Mouse (Mus musculus) left cerebral cortex, adult 2 months (tissue): ENCODE measurements around the gene Nfic. TPM values are rescaled to one million over a fixed set of nuclear protein-coding genes. Genes with fewer than 3 reads are reported as not detected.

ENCODE experiments used
- DNase-seq, 2 experiments: peaks; one replicate each; pipeline ENCODE4 v3.0.0; 2021 to 2022; ENCODE audit warnings: low spot score in 2 of 2, mixed read lengths in 1 of 2; ENCODE audit errors: extremely low spot score in 1 of 2
- H3K27ac ChIP-seq: fragments of 200-600 bp; 2 replicates; pipeline ENCODE4 v1.8.1; 2022
- H3K4me3 ChIP-seq: fragments of 200-600 bp; 2 replicates; pipeline ENCODE4 v1.8.1; 2022
- CTCF ChIP-seq: fragments of 200-600 bp; IDR thresholded peaks from 2 replicates; pipeline ENCODE4 v1.8.1; 2022; ENCODE audit warnings: antibody characterized with exemption, mild to moderate bottlenecking, moderate library complexity
- intact Hi-C: fragments of 180-260 bp; cut with DNase I; formaldehyde crosslinking; loops from one replicate; pipeline ENCODE4 v1.15.1; 2025
- total RNA-seq, 2 experiments: library from RNA; stranded (reverse); gene quantifications; 2 replicates each; pipeline ENCODE4 v1.2.3; 2021

The Nfic gene
- total RNA-seq, 2 experiments from 2014 or later, result 93.4 to 94.9 TPM

GRCm38 (mm10) chr10:81420191-81420767 lies 35.2 kb downstream of the Nfic start:
- Histone ChIP-seq H3K4me3 (no peak overlapping the region), H3K27ac (no peak overlapping the region)
- TF ChIP-seq CTCF, result no peak
- DNase-seq, result no peak
- intact Hi-C loops, result no loop called here

GRCm38 (mm10) chr10:81419111-81419928 lies 36.1 kb downstream of the Nfic start:
- TF ChIP-seq CTCF, result no peak
- Histone ChIP-seq H3K27ac (peak overlapping the region; percentile 28; the same call in 1 of the 2 replicates), H3K4me3 (no peak overlapping the region)
- intact Hi-C loops, result no loop called here
- no peak for DNase-seq

- TF ChIP-seq CTCF, result no peak
- peak overlapping the region; percentile 28 for H3K27ac ChIP-seq
- intact Hi-C loops, result no loop called here
- no peak for DNase-seq
- no peak overlapping the region for H3K4me3 ChIP-seq
Measured at GRCm38 (mm10) chr10:81418216-81419070, 37.0 kb downstream of the Nfic start.

GRCm38 (mm10) chr10:81417227-81418215 lies 37.9 kb downstream of the Nfic start:
- no peak for DNase-seq
- TF ChIP-seq CTCF, result no peak
- intact Hi-C loops, result loop anchor here (1.0 kb wide), 1 partner anchor 9 kb away; no protein-coding TSS in a partner anchor
- Histone ChIP-seq H3K27ac (peak overlapping the region; percentile 97), H3K4me3 (no peak overlapping the region; the same call in 1 of the 2 replicates)

GRCm38 (mm10) chr10:81416581-81417226 lies 38.7 kb downstream of the Nfic start:
- Histone ChIP-seq H3K4me3 (no peak overlapping the region; the same call in 1 of the 2 replicates), H3K27ac (peak overlapping the region; percentile 97)
- DNase-seq, result peak; percentile 86 to 91
- intact Hi-C loops, result loop anchor here (1.0 kb wide), 1 partner anchor 10 kb away; no protein-coding TSS in a partner anchor
- TF ChIP-seq CTCF, result peak; percentile 69

GRCm38 (mm10) chr10:81415549-81416310 lies 39.7 kb downstream of the Nfic start:
- no peak for TF ChIP-seq CTCF
- no peak for DNase-seq
- Histone ChIP-seq H3K4me3 (no peak overlapping the region), H3K27ac (peak overlapping the region; percentile 97)
- intact Hi-C loops, result no loop called here

GRCm38 (mm10) chr10:81415146-81415545 lies 40.3 kb downstream of the Nfic start:
- intact Hi-C loops, result no loop called here
- DNase-seq, result no peak
- Histone ChIP-seq H3K4me3 (no peak overlapping the region), H3K27ac (peak overlapping the region; percentile 97)
- TF ChIP-seq CTCF, result no peak

GRCm38 (mm10) chr10:81414682-81415081 lies 40.8 kb downstream of the Nfic start:
- Histone ChIP-seq H3K27ac (peak overlapping the region; percentile 97), H3K4me3 (no peak overlapping the region)
- TF ChIP-seq CTCF, result no peak
- no peak for DNase-seq
- intact Hi-C loops, result no loop called here

GRCm38 (mm10) chr10:81413310-81414261 lies 41.8 kb downstream of the Nfic start:
- intact Hi-C loops, result loop anchor here (2.0 kb wide), 1 partner anchor 13 kb away; no protein-coding TSS in a partner anchor
- Histone ChIP-seq H3K27ac (peak overlapping the region; percentile 97), H3K4me3 (no peak overlapping the region)

More at GRCm38 (mm10) chr10:81413310-81414261, 41.8 kb downstream of the Nfic start:
- DNase-seq, result peak; percentile 82 to 85
- no peak; the same call in 1 of the 2 replicates for TF ChIP-seq CTCF
